Mouse (Mus musculus): ENCODE data around the gene Max. TPM values are rescaled to one million over a fixed set of nuclear protein-coding genes. Genes with fewer than 3 reads are reported as not detected.

Gene Max
- polyA plus RNA-seq, 1 experiment from 2014 or later = 16.3 TPM

GRCm38 (mm10) chr12:76950330-76950729 is 11.7 kb downstream of the Max start:
- Histone ChIP-seq H3K4me1 (0 out of 2 replicates have a peak, but pooled peaks cover 6% of the 10 kb centered on the region), H3K4me2 (no peak overlapping the region), H3K27ac (no peak overlapping the region), H3K36me3 (peaks cover 82% of the 10 kb centered on the region), H3K9me3 (no peaks in the 10 kb centered on the region), H3K9ac (no peak overlapping the region), H3K27me3 (no peaks in the 10 kb centered on the region), H3K4me3 (no peak overlapping the region)
- ATAC-seq (ENCODE audit: insufficient number of reproducible peaks, insufficient read depth, low FRiP score, low TSS enrichment, low read depth) = no peak
- WGBS = 91% methylated on average over 5 of the region's 5 CpGs

- peaks cover 90% of the 10 kb centered on the region for H3K36me3 ChIP-seq
These were observed 13.2 kb downstream of the Max start for GRCm38 (mm10) chr12:76948781-76949180.

GRCm38 (mm10) chr12:76948185-76948584 is 13.8 kb downstream of the Max start:
- ATAC-seq (ENCODE audit: insufficient number of reproducible peaks, insufficient read depth, low FRiP score, low TSS enrichment, low read depth) = no peak
- no peaks in the 10 kb centered on the region for H3K4me1 ChIP-seq
- H3K4me3 ChIP-seq = no peak overlapping the region
- H3K4me2 ChIP-seq = no peak overlapping the region
- H3K9me3 ChIP-seq = no peaks in the 10 kb centered on the region
- WGBS = 84% methylated on average over 2 of the region's 2 CpGs
- no peak overlapping the region for H3K27ac ChIP-seq
- peaks cover 89% of the 10 kb centered on the region for H3K36me3 ChIP-seq
- H3K9ac ChIP-seq = no peak overlapping the region
- H3K27me3 ChIP-seq = no peaks in the 10 kb centered on the region

More at GRCm38 (mm10) chr12:76948781-76949180, 13.2 kb downstream of the Max start:
- Histone ChIP-seq H3K9me3 (no peaks in the 10 kb centered on the region), H3K27ac (no peak overlapping the region), H3K4me2 (no peak overlapping the region), H3K9ac (no peak overlapping the region), H3K27me3 (no peaks in the 10 kb centered on the region), H3K4me1 (no peaks in the 10 kb centered on the region), H3K4me3 (no peak overlapping the region)
- ATAC-seq (ENCODE audit: insufficient number of reproducible peaks, insufficient read depth, low FRiP score, low TSS enrichment, low read depth) = no peak
- WGBS = 88% methylated on average over 3 of the region's 3 CpGs

GRCm38 (mm10) chr12:76947487-76947886 is 14.5 kb downstream of the Max start:
- ATAC-seq (ENCODE audit: insufficient number of reproducible peaks, insufficient read depth, low FRiP score, low TSS enrichment, low read depth) = no peak
- 93% methylated on average over 3 of the region's 3 CpGs for WGBS
- Histone ChIP-seq H3K27me3 (no peaks in the 10 kb centered on the region), H3K4me2 (no peak overlapping the region), H3K4me1 (no peaks in the 10 kb centered on the region), H3K9me3 (no peaks in the 10 kb centered on the region), H3K4me3 (no peak overlapping the region), H3K9ac (no peak overlapping the region), H3K27ac (no peak overlapping the region), H3K36me3 (peaks cover 88% of the 10 kb centered on the region)

GRCm38 (mm10) chr12:76943466-76943865 is 18.5 kb downstream of the Max start:
- H3K9me3 ChIP-seq = no peaks in the 10 kb centered on the region
- no peak overlapping the region for H3K9ac ChIP-seq
- H3K4me2 ChIP-seq = no peak overlapping the region
- H3K4me1 ChIP-seq = no peaks in the 10 kb centered on the region
- H3K36me3 ChIP-seq = peaks cover 95% of the 10 kb centered on the region
- no peak for ATAC-seq (ENCODE audit: insufficient number of reproducible peaks, insufficient read depth, low FRiP score, low TSS enrichment, low read depth)
- no peak overlapping the region for H3K4me3 ChIP-seq
- H3K27me3 ChIP-seq = no peaks in the 10 kb centered on the region
- no peak overlapping the region for H3K27ac ChIP-seq
- 90% methylated on average over 6 of the region's 6 CpGs for WGBS

GRCm38 (mm10) chr12:76943046-76943445 is 19.0 kb downstream of the Max start:
- Histone ChIP-seq H3K9me3 (no peaks in the 10 kb centered on the region), H3K36me3 (peaks cover 95% of the 10 kb centered on the region), H3K4me2 (no peak overlapping the region), H3K4me1 (no peaks in the 10 kb centered on the region), H3K9ac (no peak overlapping the region; the same call in 1 of the 2 replicates), H3K27me3 (no peaks in the 10 kb centered on the region), H3K27ac (no peak overlapping the region), H3K4me3 (no peak overlapping the region)
- WGBS = 72% methylated on average over 3 of the region's 3 CpGs
- no peak for ATAC-seq (ENCODE audit: insufficient number of reproducible peaks, insufficient read depth, low FRiP score, low TSS enrichment, low read depth)

GRCm38 (mm10) chr12:76942476-76942875 is 19.5 kb downstream of the Max start:
- ATAC-seq (ENCODE audit: insufficient number of reproducible peaks, insufficient read depth, low FRiP score, low TSS enrichment, low read depth) = no peak
- H3K9me3 ChIP-seq = no peaks in the 10 kb centered on the region
- H3K27ac ChIP-seq = no peak overlapping the region
- no peaks in the 10 kb centered on the region for H3K27me3 ChIP-seq
- no peaks in the 10 kb centered on the region for H3K4me1 ChIP-seq
- peaks cover 94% of the 10 kb centered on the region for H3K36me3 ChIP-seq
- no peak overlapping the region for H3K4me2 ChIP-seq
- no peak overlapping the region; the same call in 1 of the 2 replicates for H3K9ac ChIP-seq
- 45% methylated on average over 2 of the region's 2 CpGs for WGBS
- no peak overlapping the region for H3K4me3 ChIP-seq

- Histone ChIP-seq H3K36me3 (peaks cover 96% of the 10 kb centered on the region), H3K27me3 (no peaks in the 10 kb centered on the region), H3K9me3 (no peaks in the 10 kb centered on the region), H3K4me2 (no peak overlapping the region), H3K4me3 (no peak overlapping the region), H3K9ac (no peak overlapping the region), H3K27ac (no peak overlapping the region), H3K4me1 (no peaks in the 10 kb centered on the region)
- no peak for ATAC-seq (ENCODE audit: insufficient number of reproducible peaks, insufficient read depth, low FRiP score, low TSS enrichment, low read depth)
- WGBS = 82% methylated on average over 2 of the region's 2 CpGs
These were observed 20.5 kb downstream of the Max start for GRCm38 (mm10) chr12:76941524-76941923.

GRCm38 (mm10) chr12:76938013-76938412 is 24.0 kb downstream of the Max start:
- H3K9ac ChIP-seq = no peak overlapping the region
- H3K4me1 ChIP-seq = no peaks in the 10 kb centered on the region
- H3K4me3 ChIP-seq = no peak overlapping the region
- peaks cover 81% of the 10 kb centered on the region for H3K36me3 ChIP-seq
- ATAC-seq (ENCODE audit: insufficient number of reproducible peaks, insufficient read depth, low FRiP score, low TSS enrichment, low read depth) = no peak
- H3K9me3 ChIP-seq = no peaks in the 10 kb centered on the region
- H3K4me2 ChIP-seq = no peak overlapping the region
- WGBS = 90% methylated on average over 6 of the region's 6 CpGs
- no peak overlapping the region for H3K27ac ChIP-seq
- no peaks in the 10 kb centered on the region for H3K27me3 ChIP-seq

GRCm38 (mm10) chr12:76936211-76936610 is 25.8 kb downstream of the Max start:
- no peaks in the 10 kb centered on the region for H3K9me3 ChIP-seq
- no peak overlapping the region for H3K27ac ChIP-seq
- no peaks in the 10 kb centered on the region for H3K4me1 ChIP-seq
- no peak overlapping the region for H3K4me3 ChIP-seq
- peaks cover 73% of the 10 kb centered on the region for H3K36me3 ChIP-seq
- no peak overlapping the region for H3K9ac ChIP-seq
- H3K4me2 ChIP-seq = no peak overlapping the region
- no peak for ATAC-seq (ENCODE audit: insufficient number of reproducible peaks, insufficient read depth, low FRiP score, low TSS enrichment, low read depth)
- no peaks in the 10 kb centered on the region for H3K27me3 ChIP-seq
- WGBS = 92% methylated on average over 10 of the region's 10 CpGs

- Histone ChIP-seq H3K9me3 (no peaks in the 10 kb centered on the region), H3K4me3 (no peak overlapping the region), H3K9ac (no peak overlapping the region), H3K27ac (no peak overlapping the region), H3K36me3 (peaks cover 55% of the 10 kb centered on the region), H3K4me2 (no peak overlapping the region), H3K27me3 (no peaks in the 10 kb centered on the region), H3K4me1 (no peaks in the 10 kb centered on the region)
- WGBS = 89% methylated on average over 3 of the region's 3 CpGs
- ATAC-seq (ENCODE audit: insufficient number of reproducible peaks, insufficient read depth, low FRiP score, low TSS enrichment, low read depth) = no peak
These were observed 27.6 kb downstream of the Max start for GRCm38 (mm10) chr12:76934438-76934837.

GRCm38 (mm10) chr12:76932688-76933060 is 29.3 kb downstream of the Max start:
- no peaks in the 10 kb centered on the region for H3K4me1 ChIP-seq
- no peak overlapping the region for H3K4me2 ChIP-seq
- no peak overlapping the region for H3K4me3 ChIP-seq
- 83% methylated on average over 6 of the region's 6 CpGs for WGBS
- no peak overlapping the region for H3K27ac ChIP-seq
- peaks cover 45% of the 10 kb centered on the region for H3K36me3 ChIP-seq
- H3K9me3 ChIP-seq = no peaks in the 10 kb centered on the region
- H3K9ac ChIP-seq = no peak overlapping the region
- ATAC-seq (ENCODE audit: insufficient number of reproducible peaks, insufficient read depth, low FRiP score, low TSS enrichment, low read depth) = no peak
- no peaks in the 10 kb centered on the region for H3K27me3 ChIP-seq

All from embryonic facial prominence, embryonic 13.5 days (tissue).